Mouse (Mus musculus) spleen, adult 2 months (tissue): ENCODE data around the gene Mxra8.

Experiments
- CTCF ChIP-seq: fragments of 200-500 bp; IDR thresholded peaks from 2 replicates; pipeline ENCODE4 v1.5.1; 2011; ENCODE audit warnings: mild to moderate bottlenecking, inconsistent platforms; ENCODE audit not compliant: insufficient read depth, insufficient read length, insufficient replicate concordance; ENCODE audit errors: extremely low read depth
- POLR2A ChIP-seq: fragments of 200-500 bp; IDR thresholded peaks from 2 replicates; pipeline ENCODE4 v1.6.1; 2011; ENCODE audit warnings: low read depth, low read length, inconsistent platforms

GRCm38 (mm10) chr4:155861787-155862186 is 22.3 kb downstream of the Mxra8 start:
- TF ChIP-seq CTCF (no peak), POLR2A (no peak)
